ENCODE assay signal across 20 mouse cellular contexts in the genomic region with DNA sequence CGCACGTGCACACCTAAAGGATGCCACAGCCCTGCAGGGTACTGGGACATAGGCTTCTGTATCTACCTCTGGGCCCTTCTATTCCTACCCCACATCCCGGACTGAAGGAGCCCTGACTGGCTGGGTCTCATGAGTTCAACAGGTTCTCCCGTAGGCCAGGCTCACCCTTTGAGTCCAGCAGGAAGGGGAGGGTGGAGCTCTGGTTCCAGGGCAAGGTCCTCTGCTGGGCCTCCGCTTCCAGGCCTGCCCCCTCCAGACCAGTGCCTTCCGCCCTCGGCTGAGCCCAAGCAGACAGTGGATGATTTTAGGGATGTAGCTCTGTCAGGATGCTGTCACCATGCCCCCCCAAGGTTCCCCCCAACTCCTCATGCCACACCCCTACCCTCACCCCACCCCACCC. TPM values are rescaled to one million over a fixed set of nuclear protein-coding genes. Genes with fewer than 3 reads are reported as not detected.
A peak's percentile ranks its signal among the peaks of the same experiment; 100 is the strongest.
DNase-seq lines count a peak whose midpoint lies in the region; ATAC-seq and TF ChIP-seq lines count a peak whose summit lies in the region.
"Had no signal": no experiment of that assay in that cellular context is flagged by ENCODE, and none has a peak within 500 bp of the region (broad histone marks: within the 10 kb centered on the region; RNA-seq: fewer than 3 reads in every experiment).

No protein-coding gene starts in this region.

- H3K79me2 ChIP-seq in heart, adult 2 months (replicated peaks; ENCODE audit: control insufficient read depth, insufficient read depth, low read length): no peaks in the 10 kb centered on the region

- DNase-seq in heart, adult 2 months: peak in 1 of 2 experiments; percentile 44
- DNase-seq in heart, postnatal 10 days: no peak
- peak; percentile 88 for DNase-seq in kidney, adult 9 months
- no peak for DNase-seq in B cell, adult 2 months
- no peak for DNase-seq in midbrain, embryonic 14.5 days
- DNase-seq: adrenal gland, postnatal 14 days; cerebellum, adult 2 months; gastrocnemius, postnatal 10 days; heart, postnatal 14 days; lung, adult 2 months; lung, postnatal 4 days; right cerebral cortex, postnatal 25 days; thymus, adult 18-20 months had no signal

- intact Hi-C loops in heart, adult 2 months (cut with DNase I): no loop called here
- intact Hi-C loops in heart, postnatal 10 days (cut with DNase I): no loop called here

- no peak for TF ChIP-seq CTCF in heart, adult 2 months (IDR thresholded peaks at IDR 0.05)

- TF ChIP-seq EP300 in heart, adult 2 months (IDR thresholded peaks at IDR 0.05; ENCODE audit: insufficient read depth, low read depth, low read length): no peak

- peaks cover 3% of the 10 kb centered on the region; the same call in 1 of the 2 replicates for H3K36me3 ChIP-seq in heart, adult 2 months (ENCODE audit: control insufficient read depth, insufficient read depth, low read length)
- H3K36me3 ChIP-seq in liver, embryonic 15.5 days (replicated peaks): peaks cover 12% of the 10 kb centered on the region
- no peaks in the 10 kb centered on the region for H3K36me3 ChIP-seq in midbrain, embryonic 14.5 days (ENCODE audit: control insufficient read depth, insufficient read depth, low read length)
- H3K36me3 ChIP-seq: embryonic facial prominence, embryonic 12.5 days; hindbrain, embryonic 15.5 days; midbrain, embryonic 12.5 days had no signal

- H3K4me3 ChIP-seq in heart, adult 2 months: no peak overlapping the region
- H3K4me3 ChIP-seq in brown adipose tissue, adult 24 weeks (ENCODE audit: insufficient read depth, low read depth, low read length): no peak overlapping the region
- H3K4me3 ChIP-seq in liver, embryonic 15.5 days (replicated peaks): no peak overlapping the region
- H3K4me3 ChIP-seq in midbrain, embryonic 14.5 days (replicated peaks; ENCODE audit: low read depth, low read length): no peak overlapping the region
- H3K4me3 ChIP-seq: embryonic facial prominence, embryonic 12.5 days; hindbrain, embryonic 15.5 days; limb, embryonic 10.5 days; midbrain, embryonic 12.5 days had no signal

- H3K4me2 ChIP-seq in liver, embryonic 15.5 days: no peak overlapping the region
- H3K4me2 ChIP-seq in midbrain, embryonic 14.5 days (ENCODE audit: low read length): no peak overlapping the region
- H3K4me2 ChIP-seq: embryonic facial prominence, embryonic 12.5 days; hindbrain, embryonic 15.5 days; midbrain, embryonic 12.5 days had no signal

- H3K9me3 ChIP-seq in liver, embryonic 15.5 days (replicated peaks): no peaks in the 10 kb centered on the region
- no peaks in the 10 kb centered on the region for H3K9me3 ChIP-seq in midbrain, embryonic 14.5 days (ENCODE audit: control insufficient read depth, low read length)
- H3K9me3 ChIP-seq: embryonic facial prominence, embryonic 12.5 days; hindbrain, embryonic 15.5 days; limb, embryonic 10.5 days; midbrain, embryonic 12.5 days had no signal

- peak; percentile 21; the same call in 1 of the 2 replicates for ATAC-seq in liver, embryonic 15.5 days (ENCODE audit: insufficient read depth)
- ATAC-seq in frontal cortex, adult (ENCODE audit: low TSS enrichment): no peak
- no peak for ATAC-seq in midbrain, embryonic 14.5 days (ENCODE audit: low FRiP score, low TSS enrichment)

- H3K9ac ChIP-seq in heart, adult 2 months (ENCODE audit: low read depth, low read length): no peak overlapping the region
- no peak overlapping the region for H3K9ac ChIP-seq in liver, embryonic 15.5 days
- H3K9ac ChIP-seq in midbrain, embryonic 14.5 days (replicated peaks; ENCODE audit: low read length): no peak overlapping the region
- H3K9ac ChIP-seq: embryonic facial prominence, embryonic 12.5 days; hindbrain, embryonic 15.5 days; midbrain, embryonic 12.5 days had no signal

- peak overlapping the region; percentile 48 for H3K27ac ChIP-seq in heart, adult 2 months
- H3K27ac ChIP-seq in brown adipose tissue, adult 24 weeks (replicated peaks; ENCODE audit: low read depth, low read length): peak overlapping the region; percentile 33
- H3K27ac ChIP-seq in liver, embryonic 15.5 days (replicated peaks): no peak overlapping the region
- no peak overlapping the region for H3K27ac ChIP-seq in midbrain, embryonic 14.5 days (replicated peaks; ENCODE audit: low read depth, low read length)
- H3K27ac ChIP-seq: embryonic facial prominence, embryonic 12.5 days; hindbrain, embryonic 15.5 days; limb, embryonic 10.5 days; midbrain, embryonic 12.5 days had no signal

- WGBS in heart, adult 2 months: 81% methylated on average over 7 of the region's 7 CpGs
- 71% methylated on average over 7 of the region's 7 CpGs for WGBS in liver, embryonic 15.5 days (ENCODE audit: insufficient replicate concordance)
- 84% methylated on average over 7 of the region's 7 CpGs for WGBS in midbrain, embryonic 14.5 days

- no peak for TF ChIP-seq POLR2A in heart, adult 2 months (IDR thresholded peaks at IDR 0.05; ENCODE audit: insufficient read depth, low read depth, low read length)

- H3K27me3 ChIP-seq in heart, adult 2 months (ENCODE audit: control insufficient read depth, insufficient read depth, low read length): no peaks in the 10 kb centered on the region
- H3K27me3 ChIP-seq in liver, embryonic 15.5 days: no peaks in the 10 kb centered on the region
- no peaks in the 10 kb centered on the region for H3K27me3 ChIP-seq in midbrain, embryonic 14.5 days (ENCODE audit: control insufficient read depth, insufficient read depth, low read length)
- H3K27me3 ChIP-seq: embryonic facial prominence, embryonic 12.5 days; hindbrain, embryonic 15.5 days; midbrain, embryonic 12.5 days had no signal

- peaks cover 23% of the 10 kb centered on the region for H3K4me1 ChIP-seq in heart, adult 2 months (ENCODE audit: control insufficient read depth, insufficient read depth, low read length)
- peaks cover 26% of the 10 kb centered on the region for H3K4me1 ChIP-seq in brown adipose tissue, adult 24 weeks (ENCODE audit: control insufficient read depth, insufficient read depth, insufficient read length, low read length)
- H3K4me1 ChIP-seq in liver, embryonic 15.5 days (replicated peaks): peaks cover 11% of the 10 kb centered on the region
- H3K4me1 ChIP-seq in midbrain, embryonic 14.5 days (ENCODE audit: control insufficient read depth, insufficient read depth, low read length): peaks cover 2% of the 10 kb centered on the region; the same call in 1 of the 2 replicates

RNA-seq across cellular contexts. Expression of gene Mfng, which starts 7.6 kb away (rescaled TPM):
- total RNA-seq in heart, adult 2 months (2021): 10 to 100 TPM; 11.1 to 11.6 TPM
- polyA plus RNA-seq in heart, adult 2 months (2012; rRNA removed): 15.0 and 19.1 TPM in 2 replicates
- total RNA-seq in heart, postnatal 10 days (2021): 10 to 100 TPM; 19.3 to 24.0 TPM
- polyA plus RNA-seq in brown adipose tissue, adult 24 weeks (2012; ENCODE audit: insufficient read depth, insufficient read length, missing spikeins): 12.0 and 20.7 TPM in 2 replicates
- 4.6 and 5.2 TPM in 2 replicates for polyA plus RNA-seq in liver, embryonic 15.5 days (2015; fragmentation: Nextera tagmentation; extraction: Ambion mirVana)
- 16.7 and 28.0 TPM in 2 replicates for polyA plus RNA-seq in midbrain, embryonic 14.5 days (2014; fragmentation: Nextera tagmentation; extraction: Ambion mirVana)

RNA-seq across cellular contexts. Expression of gene Card10, which starts 21.9 kb away (rescaled TPM):
- 10 to 100 TPM; 15.0 to 17.0 TPM for total RNA-seq in heart, adult 2 months (2021)
- 22.3 and 28.5 TPM in 2 replicates for polyA plus RNA-seq in heart, adult 2 months (2012; rRNA removed)
- total RNA-seq in heart, postnatal 10 days (2021): 10 to 100 TPM; 18.8 to 20.4 TPM
- 3.9 and 4.8 TPM in 2 replicates for polyA plus RNA-seq in brown adipose tissue, adult 24 weeks (2012; ENCODE audit: insufficient read depth, insufficient read length, missing spikeins)
- 1.8 and 2.5 TPM in 2 replicates for polyA plus RNA-seq in liver, embryonic 15.5 days (2015; fragmentation: Nextera tagmentation; extraction: Ambion mirVana)
- 1.3 and 1.6 TPM in 2 replicates for polyA plus RNA-seq in midbrain, embryonic 14.5 days (2014; fragmentation: Nextera tagmentation; extraction: Ambion mirVana)

Comparison
In these comparisons a context has a peak if more than half of its experiments do, and no peak if none do; other contexts are left out.
1. H3K27ac ChIP-seq: peak in heart, adult 2 months (single experiment) and brown adipose tissue, adult 24 weeks (single experiment); none in liver, embryonic 15.5 days (single experiment) and midbrain, embryonic 14.5 days (single experiment).